Mouse (Mus musculus): ENCODE measurements around the gene Zeb2. TPM values are rescaled to one million over a fixed set of nuclear protein-coding genes. Genes with fewer than 3 reads are reported as not detected.

Zeb2 gene
- polyA plus RNA-seq, 2 experiments = 5.7 to 9.9 TPM

DNA sequence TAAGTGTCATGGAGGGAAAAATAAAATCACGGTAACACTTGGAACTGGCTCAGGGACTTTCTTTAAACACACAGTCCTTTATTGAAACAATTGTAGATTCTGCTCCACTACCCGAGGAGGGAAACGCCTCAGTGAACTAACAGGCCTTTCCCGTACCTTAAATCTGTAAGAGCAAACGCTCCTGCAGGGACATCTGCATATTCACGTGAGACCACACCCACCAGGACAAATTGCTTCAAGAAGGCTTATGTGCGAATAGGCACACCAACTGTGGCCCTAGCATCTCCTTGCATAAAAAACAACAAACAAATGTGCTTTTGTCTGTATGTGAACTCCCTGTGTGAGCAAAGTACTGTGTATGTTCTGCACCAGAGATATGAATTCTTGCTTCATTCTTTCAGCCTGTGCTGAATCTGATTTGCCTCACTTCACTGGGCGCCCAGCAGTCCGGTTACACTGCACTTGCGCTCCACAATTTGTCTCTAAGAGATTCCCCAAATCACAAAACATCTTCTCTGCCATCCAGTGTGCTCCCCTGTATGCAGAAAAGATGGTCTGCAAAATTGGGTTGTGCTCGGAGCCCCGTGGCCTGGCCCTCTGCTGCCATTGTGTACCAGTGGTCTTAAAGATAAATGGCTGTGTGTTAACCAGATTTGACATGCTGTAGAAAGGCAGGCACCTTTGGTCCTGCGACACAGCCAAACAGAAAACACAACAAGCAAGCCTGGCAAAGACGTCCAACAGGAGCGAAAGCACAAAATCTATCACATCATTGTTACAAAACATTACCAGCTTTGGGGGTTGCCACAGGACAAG lies 28.6 kb downstream of the Zeb2 start:
- Histone ChIP-seq H3K4me2 (ENCODE audit: low read depth) (no peak overlapping the region), H3K27me3 (ENCODE audit: control insufficient read depth, insufficient read depth, low read length) (no peaks in the 10 kb centered on the region), H3K27ac (no peak overlapping the region), H3K9ac (replicated peaks) (no peak overlapping the region), H3K36me3 (replicated peaks; ENCODE audit: control insufficient read depth, insufficient read depth, low read depth) (no peaks in the 10 kb centered on the region; the same call in none of the 2 replicates), H3K9me3 (ENCODE audit: control insufficient read depth, low read length) (no peaks in the 10 kb centered on the region), H3K4me3 (ENCODE audit: insufficient read depth in 1 of 2, low read depth in 2 of 2, low read length in 2 of 2) (no peak overlapping the region), H3K4me1 (replicated peaks; ENCODE audit: control insufficient read depth in 2 of 2, insufficient read depth in 2 of 2, low read length in 1 of 2) (peaks cover 0 to 12% of the 10 kb centered on the region in 2 experiments; a peak in 2 of 4 replicates)
- no peak for DNase-seq (ENCODE audit: low read depth in 3 of 3, low spot score in 3 of 3)
- WGBS (ENCODE audit: insufficient replicate concordance) = 59% methylated on average over 15 of the region's 15 CpGs
- ATAC-seq (ENCODE audit: insufficient read depth) = no peak
- TF ChIP-seq EP300 (IDR thresholded peaks at IDR 0.05; ENCODE audit: low read depth) (no peak), CTCF (IDR thresholded peaks at IDR 0.05; ENCODE audit: low read depth) (no peak)

DNA sequence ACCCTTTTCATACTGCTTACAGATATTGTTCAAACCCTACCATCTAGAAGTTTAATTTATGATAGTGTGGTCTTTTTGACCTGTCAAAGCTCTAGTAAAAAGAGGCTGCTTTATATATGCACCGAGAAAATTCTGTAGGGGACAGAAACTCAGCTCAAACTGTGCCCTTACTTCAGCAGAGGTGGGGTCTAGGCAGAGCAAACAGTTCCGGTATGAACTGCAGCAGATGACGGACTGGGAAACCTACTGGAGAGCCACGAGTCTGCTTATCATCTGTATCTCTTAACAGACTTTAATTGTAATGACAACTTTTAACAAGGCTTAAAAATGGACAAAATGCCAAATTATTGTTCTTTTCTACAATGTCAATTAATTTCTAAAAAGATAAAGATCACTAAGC lies 30.0 kb downstream of the Zeb2 start:
- TF ChIP-seq CTCF (IDR thresholded peaks at IDR 0.05; ENCODE audit: low read depth) (no peak), EP300 (IDR thresholded peaks at IDR 0.05; ENCODE audit: low read depth) (no peak)
- no peak overlapping the region for H3K4me2 ChIP-seq (ENCODE audit: low read depth)
- no peak overlapping the region for H3K9ac ChIP-seq (replicated peaks)
- H3K9me3 ChIP-seq (ENCODE audit: control insufficient read depth, low read length) = no peaks in the 10 kb centered on the region
- 22% methylated on average over 4 of the region's 4 CpGs for WGBS (ENCODE audit: insufficient replicate concordance)
- H3K4me3 ChIP-seq (ENCODE audit: insufficient read depth in 1 of 2, low read depth in 2 of 2, low read length in 2 of 2) = no peak overlapping the region
- H3K27me3 ChIP-seq (ENCODE audit: control insufficient read depth, insufficient read depth, low read length) = no peaks in the 10 kb centered on the region
- no peak for ATAC-seq (ENCODE audit: insufficient read depth)
- H3K36me3 ChIP-seq (replicated peaks; ENCODE audit: control insufficient read depth, insufficient read depth, low read depth) = no peaks in the 10 kb centered on the region; the same call in none of the 2 replicates
- no peak for DNase-seq (ENCODE audit: low read depth in 3 of 3, low spot score in 3 of 3)
- no peak overlapping the region for H3K27ac ChIP-seq
- peaks cover 0 to 12% of the 10 kb centered on the region in 2 experiments; a peak in 2 of 4 replicates for H3K4me1 ChIP-seq (replicated peaks; ENCODE audit: control insufficient read depth in 2 of 2, insufficient read depth in 2 of 2, low read length in 1 of 2)

DNA sequence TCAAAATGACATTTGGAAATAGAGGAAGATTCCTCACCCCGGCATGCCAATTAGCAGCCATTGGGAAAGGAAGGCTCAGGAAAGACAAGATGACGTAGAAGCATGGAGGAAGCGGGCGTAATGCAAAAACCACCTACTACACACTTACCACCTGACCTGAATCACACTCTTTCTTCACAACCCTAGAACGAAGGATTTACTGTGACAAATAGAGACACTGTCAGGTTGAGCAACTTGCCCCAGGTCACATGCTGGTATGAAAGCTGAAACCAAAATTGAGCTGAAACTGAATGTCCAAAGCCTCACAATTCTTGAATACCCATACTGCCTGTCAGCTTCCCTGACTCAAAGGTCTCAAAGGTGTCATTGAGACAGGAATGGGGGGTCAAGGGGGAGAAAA lies 31.5 kb downstream of the Zeb2 start:
- Histone ChIP-seq H3K27ac (no peak overlapping the region), H3K4me3 (ENCODE audit: insufficient read depth in 1 of 2, low read depth in 2 of 2, low read length in 2 of 2) (no peak overlapping the region), H3K36me3 (replicated peaks; ENCODE audit: control insufficient read depth, insufficient read depth, low read depth) (no peaks in the 10 kb centered on the region; the same call in none of the 2 replicates), H3K9me3 (ENCODE audit: control insufficient read depth, low read length) (no peaks in the 10 kb centered on the region), H3K27me3 (ENCODE audit: control insufficient read depth, insufficient read depth, low read length) (no peaks in the 10 kb centered on the region), H3K4me1 (replicated peaks; ENCODE audit: control insufficient read depth in 2 of 2, insufficient read depth in 2 of 2, low read length in 1 of 2) (peaks cover 3 to 16% of the 10 kb centered on the region in 2 experiments; a peak in 3 of 4 replicates), H3K9ac (replicated peaks) (no peak overlapping the region), H3K4me2 (ENCODE audit: low read depth) (no peak overlapping the region)
- DNase-seq (ENCODE audit: low read depth in 3 of 3, low spot score in 3 of 3) (no peak), ATAC-seq (ENCODE audit: insufficient read depth) (no peak)
- no peak for TF ChIP-seq EP300 (IDR thresholded peaks at IDR 0.05; ENCODE audit: low read depth)
- no peak for TF ChIP-seq CTCF (IDR thresholded peaks at IDR 0.05; ENCODE audit: low read depth)
- WGBS (ENCODE audit: insufficient replicate concordance) = 74% methylated on average over 5 of the region's 5 CpGs

DNA sequence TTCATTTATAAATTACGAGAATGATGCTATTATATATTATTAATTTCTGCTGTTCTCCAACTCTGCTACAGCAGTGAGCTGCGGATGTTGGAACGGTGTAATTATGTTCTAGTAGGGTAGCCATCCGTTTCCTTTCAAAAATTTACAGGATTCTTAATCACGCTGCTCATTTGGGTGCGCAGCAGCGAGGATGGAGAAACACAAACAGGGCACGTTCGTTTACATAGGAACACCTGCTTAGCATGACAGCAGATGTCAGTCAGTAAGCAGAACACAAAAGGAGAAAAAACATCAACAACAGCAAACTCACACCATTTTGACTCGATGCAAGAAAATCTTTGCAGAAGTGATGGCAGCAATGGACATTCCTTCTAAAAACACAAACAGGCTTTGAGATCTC lies 34.2 kb downstream of the Zeb2 start:
- H3K36me3 ChIP-seq (replicated peaks; ENCODE audit: control insufficient read depth, insufficient read depth, low read depth) = no peaks in the 10 kb centered on the region; the same call in none of the 2 replicates
- no peak overlapping the region for H3K9ac ChIP-seq (replicated peaks)
- H3K4me3 ChIP-seq (ENCODE audit: insufficient read depth in 1 of 2, low read depth in 2 of 2, low read length in 2 of 2) = no peak overlapping the region
- no peaks in the 10 kb centered on the region for H3K9me3 ChIP-seq (ENCODE audit: control insufficient read depth, low read length)
- H3K27me3 ChIP-seq (ENCODE audit: control insufficient read depth, insufficient read depth, low read length) = no peaks in the 10 kb centered on the region
- TF ChIP-seq EP300 (IDR thresholded peaks at IDR 0.05; ENCODE audit: low read depth) (no peak), CTCF (IDR thresholded peaks at IDR 0.05; ENCODE audit: low read depth) (no peak)
- DNase-seq (ENCODE audit: low read depth in 3 of 3, low spot score in 3 of 3) = no peak
- peaks cover 12 to 15% of the 10 kb centered on the region in 2 experiments for H3K4me1 ChIP-seq (replicated peaks; ENCODE audit: control insufficient read depth in 2 of 2, insufficient read depth in 2 of 2, low read length in 1 of 2)
- H3K4me2 ChIP-seq (ENCODE audit: low read depth) = no peak overlapping the region
- no peak for ATAC-seq (ENCODE audit: insufficient read depth)
- WGBS (ENCODE audit: insufficient replicate concordance) = 84% methylated on average over 10 of the region's 10 CpGs
- H3K27ac ChIP-seq = no peak overlapping the region

DNA sequence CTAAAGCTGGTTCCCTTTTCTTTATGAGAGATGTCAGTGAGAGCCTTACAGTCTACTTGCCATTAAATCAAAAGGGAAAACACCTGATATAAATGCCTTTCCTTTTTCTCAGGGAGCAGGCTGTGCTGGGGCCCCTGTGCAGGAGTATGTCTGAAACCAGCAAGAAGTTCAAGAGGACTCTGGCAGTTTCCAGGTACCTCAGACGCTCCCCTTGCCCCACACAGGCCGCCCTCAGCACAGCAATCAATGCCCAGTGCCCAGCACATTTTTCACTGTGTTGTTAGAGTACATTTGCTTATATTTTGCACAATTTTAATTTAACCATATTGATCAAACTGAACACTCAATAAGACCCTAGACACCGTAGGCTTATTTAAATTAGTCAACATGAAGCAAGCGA lies 35.6 kb downstream of the Zeb2 start:
- Histone ChIP-seq H3K27me3 (ENCODE audit: control insufficient read depth, insufficient read depth, low read length) (no peaks in the 10 kb centered on the region), H3K9ac (replicated peaks) (no peak overlapping the region), H3K9me3 (ENCODE audit: control insufficient read depth, low read length) (no peaks in the 10 kb centered on the region), H3K4me2 (ENCODE audit: low read depth) (no peak overlapping the region), H3K4me3 (ENCODE audit: insufficient read depth in 1 of 2, low read depth in 2 of 2, low read length in 2 of 2) (no peak overlapping the region), H3K4me1 (replicated peaks; ENCODE audit: control insufficient read depth in 2 of 2, insufficient read depth in 2 of 2, low read length in 1 of 2) (peaks cover 22 to 26% of the 10 kb centered on the region in 2 experiments), H3K36me3 (replicated peaks; ENCODE audit: control insufficient read depth, insufficient read depth, low read depth) (no peaks in the 10 kb centered on the region; the same call in none of the 2 replicates), H3K27ac (no peak overlapping the region)
- WGBS (ENCODE audit: insufficient replicate concordance) = 83% methylated on average over 4 of the region's 4 CpGs
- ATAC-seq (ENCODE audit: insufficient read depth) = no peak
- TF ChIP-seq CTCF (IDR thresholded peaks at IDR 0.05; ENCODE audit: low read depth) (no peak), EP300 (IDR thresholded peaks at IDR 0.05; ENCODE audit: low read depth) (no peak)
- no peak for DNase-seq (ENCODE audit: low read depth in 3 of 3, low spot score in 3 of 3)
